22 mouse cellular contexts compared by ENCODE assay signal in the genomic region with DNA sequence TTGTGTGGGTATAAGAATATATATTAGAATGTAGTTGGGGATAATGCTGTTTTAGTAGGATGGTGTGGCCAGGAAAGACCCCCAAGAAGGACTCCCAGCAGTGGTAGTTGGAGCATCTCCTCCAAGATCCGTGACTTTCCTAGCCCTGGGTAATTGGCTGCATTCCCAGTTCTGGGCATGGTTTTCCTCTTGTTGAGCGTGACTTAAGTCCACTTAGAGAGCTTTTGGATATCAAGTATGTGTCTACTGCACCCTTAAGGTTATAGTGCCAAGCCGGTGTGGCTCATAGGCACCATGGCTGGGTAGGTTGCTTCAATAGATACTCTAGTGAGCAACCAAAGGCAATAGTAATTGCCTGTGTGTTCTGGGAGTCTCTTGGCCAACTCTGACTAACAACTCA. TPM values are rescaled to one million over a fixed set of nuclear protein-coding genes. Genes with fewer than 3 reads are reported as not detected.
DNase-seq lines count a peak whose midpoint lies in the region; ATAC-seq and TF ChIP-seq lines count a peak whose summit lies in the region.
"Had no signal": no experiment of that assay in that cellular context is flagged by ENCODE, and none has a peak within 500 bp of the region (broad histone marks: within the 10 kb centered on the region; RNA-seq: fewer than 3 reads in every experiment).

No protein-coding gene starts in this region.

- H3K27ac ChIP-seq in heart, embryonic 12.5 days (ENCODE audit: poor library complexity, severe bottlenecking): no peak overlapping the region
- H3K27ac ChIP-seq in lung, postnatal 0 days (ENCODE audit: low read length): no peak overlapping the region
- H3K27ac ChIP-seq in layer of hippocampus, adult 2 months: no peak overlapping the region
- H3K27ac ChIP-seq: embryonic facial prominence, embryonic 15.5 days; forebrain, embryonic 10.5 days; forebrain, embryonic 15.5 days; heart, embryonic 13.5 days; hindbrain, embryonic 15.5 days had no signal

- H3K4me1 ChIP-seq in heart, embryonic 12.5 days (replicated peaks): peaks cover 5% of the 10 kb centered on the region; the same call in 1 of the 2 replicates
- no peaks in the 10 kb centered on the region for H3K4me1 ChIP-seq in lung, postnatal 0 days (ENCODE audit: insufficient read depth, low read depth, low read length)
- H3K4me1 ChIP-seq: embryonic facial prominence, embryonic 15.5 days; forebrain, embryonic 10.5 days; forebrain, embryonic 15.5 days; heart, embryonic 13.5 days; hindbrain, embryonic 15.5 days had no signal

- no peak overlapping the region for H3K4me2 ChIP-seq in heart, embryonic 12.5 days
- no peak overlapping the region for H3K4me2 ChIP-seq in lung, postnatal 0 days (replicated peaks; ENCODE audit: low read depth, low read length)
- H3K4me2 ChIP-seq: embryonic facial prominence, embryonic 15.5 days; forebrain, embryonic 15.5 days; heart, embryonic 13.5 days; hindbrain, embryonic 15.5 days had no signal

- peaks cover 57% of the 10 kb centered on the region for H3K36me3 ChIP-seq in heart, embryonic 12.5 days
- 0 out of 2 replicates have a peak, but pooled peaks cover 6% of the 10 kb centered on the region for H3K36me3 ChIP-seq in lung, postnatal 0 days (ENCODE audit: insufficient read depth, low read length)

- no peak for TF ChIP-seq CTCF in lung, postnatal 0 days (IDR thresholded peaks at IDR 0.05)
- TF ChIP-seq CTCF in layer of hippocampus, adult 2 months (conservative IDR thresholded peaks at IDR 0.05): no peak

- peak; percentile 78 for DNase-seq in heart, adult 11 months
- peak; percentile 53 to 68 for DNase-seq in lung, adult 18-20 months
- DNase-seq in lung, postnatal 0 days (ENCODE audit: low spot score): peak; percentile 75
- DNase-seq in lung, postnatal 36 days: peak; percentile 70
- DNase-seq in layer of hippocampus, adult 2 months (ENCODE audit: low spot score in 2 of 2): no peak
- no peak for DNase-seq in layer of hippocampus, adult 8-10 months (ENCODE audit: low spot score in 2 of 2)
- DNase-seq: adrenal gland, postnatal 36 days; cerebellum, adult 8-10 months; cerebellum, postnatal 14 days; embryo, embryonic 11 days; gastrocnemius, postnatal 14 days; heart, postnatal 36 days had no signal

- ATAC-seq in heart, embryonic 12.5 days (ENCODE audit: insufficient number of reproducible peaks, low FRiP score): no peak
- peak; percentile 55 for ATAC-seq in lung, postnatal 0 days
- ATAC-seq: activated CD4-positive, CD25-positive, alpha-beta regulatory T cell, adult 4 months; forebrain, embryonic 15.5 days; Patski had no signal

- H3K9me3 ChIP-seq in heart, embryonic 12.5 days (replicated peaks): no peaks in the 10 kb centered on the region; the same call in 1 of the 2 replicates
- no peaks in the 10 kb centered on the region for H3K9me3 ChIP-seq in lung, postnatal 0 days (ENCODE audit: low read length)
- H3K9me3 ChIP-seq: embryonic facial prominence, embryonic 15.5 days; forebrain, embryonic 10.5 days; forebrain, embryonic 15.5 days; heart, embryonic 13.5 days; hindbrain, embryonic 15.5 days had no signal

- H3K9ac ChIP-seq in heart, embryonic 12.5 days: no peak overlapping the region
- H3K9ac ChIP-seq in lung, postnatal 0 days (replicated peaks; ENCODE audit: low read depth): no peak overlapping the region
- H3K9ac ChIP-seq: embryonic facial prominence, embryonic 15.5 days; forebrain, embryonic 15.5 days; heart, embryonic 13.5 days; hindbrain, embryonic 15.5 days had no signal

- 58% methylated on average over 3 of the region's 3 CpGs for WGBS in heart, embryonic 12.5 days
- whole genome bisulfite sequencing in lung, postnatal 0 days: 43% methylated on average over 3 of the region's 3 CpGs

- H3K4me3 ChIP-seq in heart, embryonic 12.5 days: no peak overlapping the region
- no peak overlapping the region for H3K4me3 ChIP-seq in lung, postnatal 0 days (ENCODE audit: low read depth, low read length)
- H3K4me3 ChIP-seq in layer of hippocampus, adult 2 months: no peak overlapping the region
- H3K4me3 ChIP-seq: embryonic facial prominence, embryonic 15.5 days; erythroblast, embryonic 14.5 days; forebrain, embryonic 10.5 days; forebrain, embryonic 15.5 days; heart, embryonic 13.5 days; hindbrain, embryonic 15.5 days had no signal

- H3K27me3 ChIP-seq in heart, embryonic 12.5 days (replicated peaks): no peaks in the 10 kb centered on the region
- H3K27me3 ChIP-seq in lung, postnatal 0 days (replicated peaks; ENCODE audit: insufficient read depth, low read length): no peaks in the 10 kb centered on the region
- H3K27me3 ChIP-seq: embryonic facial prominence, embryonic 15.5 days; forebrain, embryonic 15.5 days; heart, embryonic 13.5 days; hindbrain, embryonic 15.5 days; Patski had no signal

- TF ChIP-seq EP300 in lung, postnatal 0 days (IDR thresholded peaks at IDR 0.05): no peak

RNA-seq across cellular contexts. Expression of gene P4ha3, which starts 38.4 kb away (rescaled TPM):
- 13.8 and 15.4 TPM in 2 replicates for polyA plus RNA-seq in heart, embryonic 12.5 days (2016; fragmentation: Nextera tagmentation; extraction: Ambion mirVana)
- 1.8 and 2.4 TPM in 2 replicates for polyA plus RNA-seq in lung, postnatal 0 days (2015; fragmentation: Nextera tagmentation; extraction: Ambion mirVana)
- 1 to 10 TPM; 6.4 to 8.3 TPM for total RNA-seq in layer of hippocampus, adult 2 months (2021)
- 10 to 100 TPM in 2 of 4 experiments, 1 to 10 TPM in 2; 4.7 to 16.0 (median 9.0) TPM for total RNA-seq in layer of hippocampus, adult 8-10 months (2022)
- total RNA-seq: common myeloid progenitor, adult 5-6 weeks had no signal
- polyA plus RNA-seq: erythroblast, embryonic 14.5 days had no signal

RNA-seq across cellular contexts. Expression of gene C2cd3, which starts 48.3 kb away (rescaled TPM):
- polyA plus RNA-seq in heart, embryonic 12.5 days (2016; fragmentation: Nextera tagmentation; extraction: Ambion mirVana): 20.0 and 20.1 TPM in 2 replicates
- 7.5 and 9.2 TPM in 2 replicates for polyA plus RNA-seq in lung, postnatal 0 days (2015; fragmentation: Nextera tagmentation; extraction: Ambion mirVana)
- total RNA-seq in layer of hippocampus, adult 2 months (2021): 10 to 100 TPM; 22.7 to 22.8 TPM
- total RNA-seq in layer of hippocampus, adult 8-10 months (2022): 10 to 100 TPM; 19.8 to 27.6 (median 24.5) TPM

RNA-seq across cellular contexts. Expression of gene Ppme1, which starts 48.4 kb away (rescaled TPM):
- 52.5 and 55.6 TPM in 2 replicates for polyA plus RNA-seq in heart, embryonic 12.5 days (2016; fragmentation: Nextera tagmentation; extraction: Ambion mirVana)
- polyA plus RNA-seq in lung, postnatal 0 days (2015; fragmentation: Nextera tagmentation; extraction: Ambion mirVana): 32.6 and 34.3 TPM in 2 replicates
- total RNA-seq in layer of hippocampus, adult 2 months (2021): 100 to 1,000 TPM; 147 to 154 TPM
- total RNA-seq in layer of hippocampus, adult 8-10 months (2022): 100 to 1,000 TPM; 136 to 154 (median 142) TPM

Comparison
In these comparisons a context has a peak if more than half of its experiments do, and no peak if none do; other contexts are left out.
1. DNase-seq: peak in heart, adult 11 months (single experiment), lung, adult 18-20 months (2 of 2), lung, postnatal 0 days (single experiment) and lung, postnatal 36 days (single experiment); none in layer of hippocampus, adult 2 months (0 of 2) and layer of hippocampus, adult 8-10 months (0 of 2).